Mouse (Mus musculus): ENCODE measurements around the gene Ciita. TPM values are rescaled to one million over a fixed set of nuclear protein-coding genes. Genes with fewer than 3 reads are reported as not detected.

Ciita gene
- polyA plus RNA-seq, 1 experiment from 2014 or later = 0.53 TPM

DNA sequence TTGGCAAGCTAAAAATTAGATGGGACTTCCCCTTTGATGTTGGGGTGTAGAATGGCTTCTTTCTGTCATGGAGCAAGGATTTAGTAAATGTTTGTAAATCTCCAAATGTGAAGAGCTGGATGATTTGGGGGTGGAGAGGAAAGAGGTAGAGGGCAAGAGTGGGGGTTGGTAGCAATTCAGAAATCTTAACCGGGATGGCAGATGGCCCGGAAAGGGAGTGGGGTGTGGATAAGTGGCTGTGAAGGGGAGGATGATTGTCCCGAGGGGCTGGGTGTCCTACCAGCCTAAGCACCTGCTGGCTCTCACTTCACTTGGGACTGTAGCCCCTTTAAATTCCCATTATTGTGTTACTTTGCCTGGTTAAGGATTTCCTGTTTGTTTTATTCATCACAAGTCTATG, 67.0 kb downstream of the Ciita start:
- Histone ChIP-seq H3K9ac (ENCODE audit: low read depth, low read length) (no peak overlapping the region), H3K4me2 (ENCODE audit: low read length) (no peak overlapping the region), H3K27ac (ENCODE audit: low read length) (no peak overlapping the region), H3K9me3 (replicated peaks; ENCODE audit: control insufficient read depth, low read length, poor library complexity, severe bottlenecking) (no peaks in the 10 kb centered on the region), H3K36me3 (ENCODE audit: control insufficient read depth, insufficient read depth, low read length) (no peaks in the 10 kb centered on the region), H3K4me1 (ENCODE audit: control insufficient read depth, insufficient read depth, low read length) (peaks cover 27% of the 10 kb centered on the region), H3K27me3 (ENCODE audit: control insufficient read depth, insufficient read depth, low read depth, low read length) (no peaks in the 10 kb centered on the region), H3K4me3 (ENCODE audit: low read depth, low read length) (no peak overlapping the region)
- 63% methylated on average over 3 of the region's 3 CpGs for WGBS
- no peak for ATAC-seq

DNA sequence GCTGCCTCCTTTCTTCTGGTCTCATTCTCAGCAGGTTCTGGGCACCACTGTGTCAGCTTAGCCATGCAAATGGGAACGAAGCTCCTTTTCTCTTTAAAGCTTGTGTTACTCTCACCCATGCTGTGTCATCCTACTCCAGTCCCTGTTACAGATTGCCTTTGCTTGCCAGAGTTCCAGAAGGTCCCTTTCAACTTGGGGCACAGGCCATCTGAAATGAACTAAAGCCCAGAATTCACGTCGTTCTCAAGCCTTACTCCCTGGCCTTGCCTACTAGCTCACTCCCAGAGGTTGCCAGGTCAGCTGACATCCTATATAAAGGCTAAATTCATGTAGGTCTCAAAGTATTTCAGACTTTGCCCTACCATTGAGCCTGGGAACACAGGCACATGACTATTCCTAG, 69.1 kb downstream of the Ciita start:
- WGBS = 72% methylated on average over 3 of the region's 3 CpGs
- Histone ChIP-seq H3K9ac (ENCODE audit: low read depth, low read length) (no peak overlapping the region), H3K27me3 (ENCODE audit: control insufficient read depth, insufficient read depth, low read depth, low read length) (no peaks in the 10 kb centered on the region)

DNA sequence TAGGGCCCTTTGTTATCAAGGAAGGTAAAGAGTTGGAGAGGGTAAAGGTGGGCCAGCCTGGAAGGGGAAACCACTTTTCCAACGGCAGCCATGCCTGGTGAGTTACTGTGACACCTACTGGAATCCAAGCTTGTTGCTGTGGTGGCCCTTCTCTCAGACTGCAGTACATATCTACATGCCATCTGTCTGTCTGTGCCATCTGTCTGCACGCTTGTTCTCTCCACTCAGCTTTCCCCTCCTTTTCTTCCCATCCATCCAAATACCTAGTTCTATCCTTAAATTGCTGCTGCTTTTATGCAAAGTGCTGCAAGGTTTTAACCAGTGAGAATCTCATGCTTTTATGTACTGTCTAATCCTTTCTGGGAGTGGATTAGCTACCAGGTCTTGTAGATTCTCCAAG, 69.7 kb downstream of the Ciita start:
- Histone ChIP-seq H3K27me3 (ENCODE audit: control insufficient read depth, insufficient read depth, low read depth, low read length) (no peaks in the 10 kb centered on the region), H3K4me3 (ENCODE audit: low read depth, low read length) (no peak overlapping the region), H3K36me3 (ENCODE audit: control insufficient read depth, insufficient read depth, low read length) (no peaks in the 10 kb centered on the region), H3K4me1 (ENCODE audit: control insufficient read depth, insufficient read depth, low read length) (peaks cover 22% of the 10 kb centered on the region), H3K9ac (ENCODE audit: low read depth, low read length) (no peak overlapping the region), H3K4me2 (ENCODE audit: low read length) (no peak overlapping the region), H3K27ac (ENCODE audit: low read length) (no peak overlapping the region), H3K9me3 (replicated peaks; ENCODE audit: control insufficient read depth, low read length, poor library complexity, severe bottlenecking) (no peaks in the 10 kb centered on the region)
- 86% methylated on average over 2 of the region's 2 CpGs for WGBS
- no peak for ATAC-seq

More for the DNA sequence above, 69.1 kb downstream of the Ciita start:
- no peaks in the 10 kb centered on the region for H3K36me3 ChIP-seq (ENCODE audit: control insufficient read depth, insufficient read depth, low read length)
- peaks cover 22% of the 10 kb centered on the region for H3K4me1 ChIP-seq (ENCODE audit: control insufficient read depth, insufficient read depth, low read length)
- ATAC-seq = no peak
- H3K9me3 ChIP-seq (replicated peaks; ENCODE audit: control insufficient read depth, low read length, poor library complexity, severe bottlenecking) = no peaks in the 10 kb centered on the region
- no peak overlapping the region for H3K27ac ChIP-seq (ENCODE audit: low read length)
- H3K4me2 ChIP-seq (ENCODE audit: low read length) = no peak overlapping the region
- H3K4me3 ChIP-seq (ENCODE audit: low read depth, low read length) = no peak overlapping the region

DNA sequence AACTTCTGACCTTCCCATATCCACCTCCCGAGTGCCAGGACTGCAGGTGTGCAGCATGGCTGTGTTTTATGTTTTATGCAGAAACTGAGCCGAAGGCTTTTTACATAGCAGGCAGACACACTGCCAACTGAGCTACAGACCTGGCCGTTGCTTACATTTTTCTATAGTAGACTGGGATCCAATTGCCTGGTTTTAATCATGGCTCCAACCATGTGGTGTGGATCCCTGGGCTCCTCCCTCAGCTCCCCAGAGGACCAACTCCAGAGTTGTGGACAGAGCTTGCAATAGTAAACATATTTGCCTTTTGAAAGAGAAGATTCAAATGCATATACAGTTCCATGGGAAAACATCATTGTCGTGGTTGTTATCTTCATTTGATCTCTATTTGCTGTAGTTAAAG, 71.7 kb downstream of the Ciita start:
- no peak overlapping the region for H3K9ac ChIP-seq (ENCODE audit: low read depth, low read length)
- no peak for ATAC-seq
- H3K9me3 ChIP-seq (replicated peaks; ENCODE audit: control insufficient read depth, low read length, poor library complexity, severe bottlenecking) = no peaks in the 10 kb centered on the region
- 88% methylated on average over 4 of the region's 4 CpGs for WGBS
- H3K27ac ChIP-seq (ENCODE audit: low read length) = no peak overlapping the region
- no peaks in the 10 kb centered on the region for H3K27me3 ChIP-seq (ENCODE audit: control insufficient read depth, insufficient read depth, low read depth, low read length)
- H3K4me3 ChIP-seq (ENCODE audit: low read depth, low read length) = no peak overlapping the region
- H3K36me3 ChIP-seq (ENCODE audit: control insufficient read depth, insufficient read depth, low read length) = no peaks in the 10 kb centered on the region
- H3K4me2 ChIP-seq (ENCODE audit: low read length) = no peak overlapping the region
- H3K4me1 ChIP-seq (ENCODE audit: control insufficient read depth, insufficient read depth, low read length) = peaks cover 11% of the 10 kb centered on the region

DNA sequence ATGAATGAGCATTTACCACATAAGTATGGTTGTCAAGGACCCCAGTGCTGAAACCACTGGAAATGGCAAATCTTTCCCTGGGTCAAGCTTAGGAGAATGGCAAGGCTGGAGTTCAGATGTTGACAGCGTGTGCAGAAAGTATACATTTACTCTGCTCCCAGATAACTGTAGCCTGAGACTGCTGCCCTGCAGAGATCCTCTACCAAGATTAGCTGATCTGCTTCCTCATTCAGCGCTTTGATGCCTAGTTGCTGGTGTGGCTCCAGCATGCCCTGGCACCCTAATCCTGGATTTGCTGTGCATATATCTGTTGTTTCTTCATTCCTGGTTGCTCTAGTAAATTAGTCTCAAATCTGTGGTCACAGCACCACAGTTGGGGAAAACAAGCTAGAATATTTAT, 74.0 kb downstream of the Ciita start:
- Histone ChIP-seq H3K4me2 (ENCODE audit: low read length) (no peak overlapping the region), H3K27me3 (ENCODE audit: control insufficient read depth, insufficient read depth, low read depth, low read length) (no peaks in the 10 kb centered on the region), H3K9ac (ENCODE audit: low read depth, low read length) (no peak overlapping the region), H3K27ac (ENCODE audit: low read length) (no peak overlapping the region), H3K36me3 (ENCODE audit: control insufficient read depth, insufficient read depth, low read length) (no peaks in the 10 kb centered on the region), H3K4me1 (ENCODE audit: control insufficient read depth, insufficient read depth, low read length) (no peaks in the 10 kb centered on the region), H3K9me3 (replicated peaks; ENCODE audit: control insufficient read depth, low read length, poor library complexity, severe bottlenecking) (no peaks in the 10 kb centered on the region), H3K4me3 (ENCODE audit: low read depth, low read length) (no peak overlapping the region)
- 87% methylated on average over 2 of the region's 2 CpGs for WGBS
- ATAC-seq = no peak

DNA sequence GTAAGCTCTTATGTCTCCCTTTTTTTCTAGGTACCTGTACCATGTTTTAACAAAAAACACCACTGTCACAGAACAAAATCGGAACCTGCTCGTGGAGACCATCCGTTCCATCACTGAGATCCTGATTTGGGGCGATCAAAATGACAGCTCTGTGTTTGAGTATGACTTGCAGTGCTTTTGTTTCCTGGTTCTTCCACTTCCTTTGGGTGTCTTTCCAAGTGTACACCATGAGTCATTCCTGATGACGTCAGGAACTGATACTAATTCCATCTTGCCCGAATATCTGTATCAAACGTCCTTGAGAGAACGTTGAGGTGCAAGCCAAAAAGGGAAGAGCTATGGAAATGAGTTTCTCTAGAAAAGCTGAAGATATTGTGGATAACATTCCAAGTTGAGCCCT, 80.1 kb downstream of the Ciita start:
- Histone ChIP-seq H3K4me2 (ENCODE audit: low read length) (no peak overlapping the region), H3K27ac (ENCODE audit: low read length) (no peak overlapping the region), H3K9ac (ENCODE audit: low read depth, low read length) (no peak overlapping the region), H3K9me3 (replicated peaks; ENCODE audit: control insufficient read depth, low read length, poor library complexity, severe bottlenecking) (no peaks in the 10 kb centered on the region), H3K27me3 (ENCODE audit: control insufficient read depth, insufficient read depth, low read depth, low read length) (no peaks in the 10 kb centered on the region), H3K4me1 (ENCODE audit: control insufficient read depth, insufficient read depth, low read length) (no peaks in the 10 kb centered on the region), H3K36me3 (ENCODE audit: control insufficient read depth, insufficient read depth, low read length) (peaks cover 14% of the 10 kb centered on the region), H3K4me3 (ENCODE audit: low read depth, low read length) (no peak overlapping the region)
- 92% methylated on average over 8 of the region's 8 CpGs for WGBS
- no peak for ATAC-seq

DNA sequence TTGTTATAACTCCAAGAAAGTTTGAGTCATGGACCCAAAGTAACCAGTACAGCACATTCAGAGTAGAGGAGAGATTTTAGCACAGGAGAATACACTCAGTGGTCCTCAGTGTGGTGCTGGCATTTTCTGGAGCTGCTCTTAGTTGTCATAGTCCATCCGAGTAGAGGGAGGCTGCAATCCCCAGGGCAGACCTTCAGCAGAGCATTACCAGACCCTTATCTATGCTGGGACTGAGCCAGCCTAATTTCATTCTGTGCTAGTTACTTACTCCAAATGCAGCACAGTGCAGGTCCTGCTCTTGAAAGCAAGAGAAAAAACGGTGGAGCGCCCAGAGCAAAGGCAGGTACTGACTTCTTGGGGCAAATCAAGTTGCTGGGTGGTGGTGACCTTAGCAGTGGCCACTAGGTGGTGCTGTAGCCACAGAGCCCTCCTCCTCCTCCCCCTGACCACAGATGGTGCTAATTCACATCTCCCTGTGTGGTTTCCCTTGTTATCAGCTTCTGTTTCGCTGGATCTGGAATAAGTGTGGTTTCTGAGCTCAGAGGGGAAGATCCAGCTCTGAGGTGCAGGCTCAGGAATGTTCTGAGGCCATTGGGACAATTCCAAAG, 85.5 kb downstream of the Ciita start:
- Histone ChIP-seq H3K36me3 (ENCODE audit: control insufficient read depth, insufficient read depth, low read length) (peaks cover 12% of the 10 kb centered on the region), H3K27ac (ENCODE audit: low read length) (no peak overlapping the region), H3K9ac (ENCODE audit: low read depth, low read length) (no peak overlapping the region), H3K9me3 (replicated peaks; ENCODE audit: control insufficient read depth, low read length, poor library complexity, severe bottlenecking) (no peaks in the 10 kb centered on the region), H3K4me1 (ENCODE audit: control insufficient read depth, insufficient read depth, low read length) (no peaks in the 10 kb centered on the region), H3K4me3 (ENCODE audit: low read depth, low read length) (no peak overlapping the region), H3K27me3 (ENCODE audit: control insufficient read depth, insufficient read depth, low read depth, low read length) (no peaks in the 10 kb centered on the region), H3K4me2 (ENCODE audit: low read length) (no peak overlapping the region)
- WGBS = 42% methylated on average over 4 of the region's 4 CpGs
- peak; percentile 54; the same call in 1 of the 2 replicates for ATAC-seq

DNA sequence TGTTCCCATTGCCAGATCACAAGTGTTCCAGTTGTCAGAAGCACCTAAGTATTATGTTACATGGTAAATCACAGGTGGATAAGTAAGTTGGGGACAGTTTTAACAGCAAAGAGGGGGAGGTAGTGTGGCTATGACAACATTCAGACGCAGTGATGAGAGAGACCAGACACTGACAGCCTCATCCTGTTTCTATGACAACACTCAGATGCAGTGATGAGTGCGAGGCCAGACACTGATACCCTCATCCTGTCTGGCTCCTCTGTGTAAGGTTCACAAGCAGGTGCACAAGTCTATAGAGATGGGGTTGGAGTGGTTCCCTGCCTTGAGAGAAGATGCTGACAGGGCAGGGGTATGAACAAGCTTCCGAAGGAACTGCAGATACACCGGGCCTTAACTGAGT, 87.3 kb downstream of the Ciita start:
- 94% methylated on average over 4 of the region's 4 CpGs for WGBS
- no peak overlapping the region for H3K9ac ChIP-seq (ENCODE audit: low read depth, low read length)
- no peak for ATAC-seq
- H3K4me3 ChIP-seq (ENCODE audit: low read depth, low read length) = no peak overlapping the region
- H3K4me2 ChIP-seq (ENCODE audit: low read length) = no peak overlapping the region
- peaks cover 14% of the 10 kb centered on the region for H3K36me3 ChIP-seq (ENCODE audit: control insufficient read depth, insufficient read depth, low read length)
- H3K27me3 ChIP-seq (ENCODE audit: control insufficient read depth, insufficient read depth, low read depth, low read length) = no peaks in the 10 kb centered on the region
- no peaks in the 10 kb centered on the region for H3K9me3 ChIP-seq (replicated peaks; ENCODE audit: control insufficient read depth, low read length, poor library complexity, severe bottlenecking)
- H3K27ac ChIP-seq (ENCODE audit: low read length) = no peak overlapping the region
- no peaks in the 10 kb centered on the region for H3K4me1 ChIP-seq (ENCODE audit: control insufficient read depth, insufficient read depth, low read length)

DNA sequence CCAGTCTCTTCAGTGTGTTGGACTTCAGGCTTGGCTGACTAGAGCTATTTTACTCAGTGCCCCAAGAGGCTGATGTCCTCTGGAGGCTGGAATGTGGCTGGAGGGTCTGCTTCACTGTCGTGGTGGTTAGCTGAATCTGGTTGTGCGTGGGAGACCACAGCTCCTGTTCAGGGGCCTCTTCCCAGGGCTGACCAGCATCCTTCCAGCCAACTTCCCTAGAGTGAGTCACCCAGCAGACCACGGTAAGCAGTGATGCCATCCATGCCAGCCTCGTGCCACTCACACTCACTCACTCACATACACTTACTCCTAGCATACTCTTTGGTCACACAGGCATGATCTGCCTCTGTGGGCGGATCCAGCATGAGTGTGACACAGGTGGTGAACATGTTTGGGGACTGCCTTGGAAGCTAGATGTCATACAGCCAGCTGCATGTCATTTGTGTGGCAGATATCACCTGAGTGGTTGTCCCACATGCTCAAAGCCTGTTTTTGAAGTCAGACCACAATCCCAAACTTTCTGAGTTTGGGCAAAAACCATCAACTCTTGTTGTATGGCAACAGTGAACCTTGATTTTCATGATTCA, 90.0 kb downstream of the Ciita start:
- Histone ChIP-seq H3K36me3 (ENCODE audit: control insufficient read depth, insufficient read depth, low read length) (peaks cover 26% of the 10 kb centered on the region; the same call in 1 of the 2 replicates), H3K9ac (ENCODE audit: low read depth, low read length) (no peak overlapping the region), H3K27ac (ENCODE audit: low read length) (no peak overlapping the region), H3K4me2 (ENCODE audit: low read length) (no peak overlapping the region), H3K4me3 (ENCODE audit: low read depth, low read length) (no peak overlapping the region), H3K27me3 (ENCODE audit: control insufficient read depth, insufficient read depth, low read depth, low read length) (no peaks in the 10 kb centered on the region), H3K9me3 (replicated peaks; ENCODE audit: control insufficient read depth, low read length, poor library complexity, severe bottlenecking) (no peaks in the 10 kb centered on the region), H3K4me1 (ENCODE audit: control insufficient read depth, insufficient read depth, low read length) (no peaks in the 10 kb centered on the region)
- ATAC-seq = no peak
- WGBS = 87% methylated on average over 5 of the region's 5 CpGs
